Mouse (Mus musculus): ENCODE measurements around the gene Cd248. TPM values are rescaled to one million over a fixed set of nuclear protein-coding genes. Genes with fewer than 3 reads are reported as not detected.
A peak's percentile ranks its signal among the peaks of the same experiment; 100 is the strongest.

Gene Cd248
- polyA plus RNA-seq, 1 experiment from 2014 or later, result 42.8 TPM

DNA sequence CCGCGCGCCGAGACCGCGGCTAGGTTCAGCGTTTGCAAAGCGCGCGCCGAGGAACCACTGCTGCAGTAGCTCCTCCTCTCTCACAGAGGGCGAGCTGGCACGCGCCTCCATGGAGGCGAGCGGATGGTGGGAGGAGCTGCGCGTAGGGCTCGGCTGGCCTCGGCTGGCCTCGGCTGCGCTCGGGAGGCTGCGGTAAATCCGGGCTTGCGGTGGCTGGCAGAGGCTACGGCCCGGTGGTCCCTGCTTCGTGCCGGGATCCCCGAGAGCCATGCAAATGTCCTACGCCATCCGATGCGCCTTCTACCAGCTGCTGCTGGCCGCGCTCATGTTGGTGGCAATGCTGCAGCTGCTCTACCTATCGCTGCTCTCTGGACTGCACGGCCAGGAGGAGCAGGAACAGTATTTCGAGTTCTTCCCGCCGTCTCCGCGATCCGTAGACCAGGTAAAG is 29.1 kb upstream of the Cd248 start, which contains the start of the genes B4gat1 and AC124502.3:
Gene B4gat1, plus strand, starts transcription at position 118 of the 448 bp plus-strand sequence.
Gene AC124502.3, plus strand, starts transcription at position 183 of the 448 bp plus-strand sequence.
- no peaks in the 10 kb centered on the region for H3K36me3 ChIP-seq (ENCODE audit: control insufficient read depth, insufficient read depth, low read length)
- H3K9me3 ChIP-seq (ENCODE audit: control insufficient read depth, low read length), result no peaks in the 10 kb centered on the region
- under 1% methylated on average over 44 of the region's 44 CpGs for WGBS
- peaks cover 27% of the 10 kb centered on the region for H3K4me1 ChIP-seq (ENCODE audit: control insufficient read depth, insufficient read depth, low read length)
- H3K27ac ChIP-seq (ENCODE audit: low read length), result peak within 1 kb of the TSS; percentile 68
- peak; percentile 88 for ATAC-seq
- H3K27me3 ChIP-seq (replicated peaks; ENCODE audit: control insufficient read depth, insufficient read depth, low read length), result no peaks in the 10 kb centered on the region
- peak within 1 kb of the TSS; percentile 91 for H3K9ac ChIP-seq (ENCODE audit: low read depth, low read length)
- peak within 1 kb of the TSS; percentile 98 for H3K4me2 ChIP-seq (ENCODE audit: low read depth, low read length)
- peak within 1 kb of the TSS; percentile 80 for H3K4me3 ChIP-seq (ENCODE audit: low read length)

DNA sequence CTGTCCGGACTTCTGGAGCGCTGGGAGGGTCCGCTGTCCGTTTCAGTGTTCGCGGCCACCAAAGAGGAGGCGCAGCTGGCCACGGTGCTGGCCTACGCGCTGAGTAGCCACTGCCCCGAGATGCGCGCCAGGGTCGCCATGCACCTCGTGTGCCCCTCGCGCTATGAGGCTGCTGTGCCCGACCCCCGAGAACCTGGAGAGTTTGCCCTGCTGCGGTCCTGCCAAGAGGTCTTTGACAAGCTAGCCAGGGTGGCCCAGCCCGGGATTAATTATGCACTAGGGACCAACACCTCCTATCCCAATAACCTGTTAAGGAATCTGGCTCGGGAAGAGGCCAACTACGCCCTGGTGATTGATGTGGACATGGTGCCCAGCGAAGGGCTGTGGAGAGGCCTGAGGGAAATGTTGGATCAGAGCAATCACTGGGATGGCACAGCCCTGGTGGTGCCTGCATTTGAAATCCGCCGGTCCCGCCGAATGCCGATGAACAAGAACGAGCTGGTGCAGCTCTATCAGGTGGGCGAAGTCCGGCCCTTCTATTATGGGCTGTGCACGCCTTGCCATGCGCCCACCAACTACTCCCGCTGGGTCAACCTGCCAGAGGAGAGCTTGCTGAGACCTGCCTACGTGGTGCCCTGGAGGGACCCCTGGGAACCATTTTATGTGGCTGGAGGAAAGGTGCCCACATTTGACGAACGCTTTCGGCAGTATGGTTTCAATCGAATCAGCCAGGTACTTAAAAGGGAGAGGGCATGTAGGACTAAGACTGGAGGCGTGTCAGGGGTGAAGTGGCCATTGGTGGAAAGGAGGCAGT is 28.4 kb upstream of the Cd248 start:
- ATAC-seq, result peak; percentile 12; the same call in 1 of the 2 replicates

DNA sequence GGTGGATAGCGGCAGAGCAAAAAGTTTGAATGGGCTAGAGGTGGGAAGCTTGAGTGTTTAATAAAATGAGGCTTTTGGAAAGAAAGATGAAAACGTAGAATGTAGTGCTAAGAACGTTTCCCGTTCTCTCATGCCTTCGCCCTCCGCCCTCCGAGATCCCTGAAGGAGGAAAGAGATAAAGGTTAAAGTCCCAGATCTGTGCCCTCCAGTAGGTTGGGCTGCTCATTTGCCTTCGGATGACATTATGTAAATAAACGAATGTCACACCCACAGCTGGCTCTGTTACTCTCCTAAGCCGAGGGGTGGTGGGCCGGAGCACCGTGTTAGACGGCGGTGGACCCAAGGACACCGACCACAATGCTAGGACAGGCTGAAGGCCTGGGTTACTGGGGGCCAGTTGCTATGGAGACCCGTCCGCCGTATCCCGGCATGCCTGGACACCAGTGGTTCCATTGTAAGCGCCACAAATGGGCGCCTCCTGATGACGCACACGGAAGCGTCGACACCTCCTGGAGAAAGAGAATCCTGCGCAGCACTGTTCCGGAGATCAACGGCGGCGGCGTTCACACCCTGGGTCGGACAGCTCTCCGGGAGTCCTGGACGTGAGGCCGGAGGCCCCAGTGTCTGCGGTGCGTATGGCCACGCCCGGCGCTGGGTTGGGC is 26.9 kb upstream of the Cd248 start, which contains the start of gene Brms1:
Gene Brms1, plus strand, starts transcription at position 493 of the 662 bp plus-strand sequence.
- Histone ChIP-seq H3K4me1 (ENCODE audit: control insufficient read depth, insufficient read depth, low read length) (peaks cover 27% of the 10 kb centered on the region), H3K9me3 (ENCODE audit: control insufficient read depth, low read length) (no peaks in the 10 kb centered on the region), H3K4me2 (ENCODE audit: low read depth, low read length) (peak within 1 kb of the TSS; percentile 98), H3K27ac (ENCODE audit: low read length) (peak within 1 kb of the TSS; percentile 74), H3K9ac (ENCODE audit: low read depth, low read length) (peak within 1 kb of the TSS; percentile 91), H3K36me3 (ENCODE audit: control insufficient read depth, insufficient read depth, low read length) (no peaks in the 10 kb centered on the region), H3K27me3 (replicated peaks; ENCODE audit: control insufficient read depth, insufficient read depth, low read length) (no peaks in the 10 kb centered on the region), H3K4me3 (ENCODE audit: low read length) (peak within 1 kb of the TSS; percentile 83)
- WGBS, result 3% methylated on average over 40 of the region's 40 CpGs
- ATAC-seq, result peak; percentile 82

More for the DNA sequence above, 28.4 kb upstream of the Cd248 start:
- Histone ChIP-seq H3K9ac (ENCODE audit: low read depth, low read length) (peak overlapping the region; percentile 91), H3K9me3 (ENCODE audit: control insufficient read depth, low read length) (no peaks in the 10 kb centered on the region), H3K4me3 (ENCODE audit: low read length) (peak overlapping the region; percentile 80), H3K27ac (ENCODE audit: low read length) (peak overlapping the region; percentile 68), H3K27me3 (replicated peaks; ENCODE audit: control insufficient read depth, insufficient read depth, low read length) (no peaks in the 10 kb centered on the region), H3K36me3 (ENCODE audit: control insufficient read depth, insufficient read depth, low read length) (no peaks in the 10 kb centered on the region), H3K4me2 (ENCODE audit: low read depth, low read length) (peak overlapping the region; percentile 98), H3K4me1 (ENCODE audit: control insufficient read depth, insufficient read depth, low read length) (peaks cover 27% of the 10 kb centered on the region)
- WGBS, result 10% methylated on average over 41 of the region's 41 CpGs

DNA sequence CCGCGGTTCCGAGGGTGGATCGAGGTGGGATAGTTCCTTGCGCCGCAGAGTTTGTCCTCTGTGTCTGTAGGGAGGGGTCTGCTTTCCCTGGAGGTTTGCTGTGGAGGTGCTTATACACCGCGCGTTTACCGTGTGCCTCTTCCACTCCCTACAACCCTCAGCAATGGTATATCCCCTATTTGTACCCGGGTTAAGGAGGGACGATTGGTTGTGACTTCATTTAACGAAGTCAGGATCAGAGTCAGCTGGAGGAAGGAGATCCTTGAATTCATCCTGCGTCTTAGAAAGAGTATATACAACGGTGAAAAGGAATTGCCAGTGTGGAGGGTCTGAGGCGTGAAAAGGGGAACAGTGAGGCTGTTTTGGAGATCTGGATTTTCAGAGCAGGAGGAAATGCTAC is 26.3 kb upstream of the Cd248 start:
- no peaks in the 10 kb centered on the region for H3K9me3 ChIP-seq (ENCODE audit: control insufficient read depth, low read length)
- H3K27me3 ChIP-seq (replicated peaks; ENCODE audit: control insufficient read depth, insufficient read depth, low read length), result no peaks in the 10 kb centered on the region
- peak overlapping the region; percentile 83 for H3K4me3 ChIP-seq (ENCODE audit: low read length)
- peak overlapping the region; percentile 74 for H3K27ac ChIP-seq (ENCODE audit: low read length)
- peak overlapping the region; percentile 98 for H3K4me2 ChIP-seq (ENCODE audit: low read depth, low read length)
- ATAC-seq, result peak; percentile 12; the same call in 1 of the 2 replicates
- no peaks in the 10 kb centered on the region for H3K36me3 ChIP-seq (ENCODE audit: control insufficient read depth, insufficient read depth, low read length)
- 2% methylated on average over 16 of the region's 16 CpGs for WGBS
- peaks cover 27% of the 10 kb centered on the region for H3K4me1 ChIP-seq (ENCODE audit: control insufficient read depth, insufficient read depth, low read length)
- H3K9ac ChIP-seq (ENCODE audit: low read depth, low read length), result peak overlapping the region; percentile 91

DNA sequence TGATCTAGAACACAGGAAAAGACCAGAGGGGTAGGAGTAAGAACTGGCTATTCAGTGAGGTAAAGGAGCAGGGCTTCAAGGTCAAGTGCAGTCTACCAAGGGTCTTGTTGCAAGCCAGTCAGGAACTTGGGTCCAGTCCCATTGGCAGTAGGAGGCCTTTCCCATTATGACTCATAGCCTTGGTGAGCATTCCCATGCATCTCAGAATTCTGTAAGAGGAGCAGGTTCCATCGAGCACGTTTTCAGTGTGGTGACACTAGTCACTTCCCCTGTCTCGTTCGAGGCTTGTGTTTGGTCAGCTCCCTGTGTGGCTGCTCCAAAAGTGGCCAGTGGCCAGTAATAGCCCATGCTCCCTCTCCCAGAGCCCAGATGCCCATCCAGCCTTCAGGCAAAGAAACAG is 22.3 kb upstream of the Cd248 start:
- no peak overlapping the region for H3K9ac ChIP-seq (ENCODE audit: low read depth, low read length)
- no peak overlapping the region for H3K4me3 ChIP-seq (ENCODE audit: low read length)
- H3K4me2 ChIP-seq (ENCODE audit: low read depth, low read length), result no peak overlapping the region
- WGBS, result 78% methylated on average over 4 of the region's 4 CpGs
- no peak overlapping the region for H3K27ac ChIP-seq (ENCODE audit: low read length)
- no peaks in the 10 kb centered on the region for H3K27me3 ChIP-seq (replicated peaks; ENCODE audit: control insufficient read depth, insufficient read depth, low read length)
- no peak for ATAC-seq
- H3K9me3 ChIP-seq (ENCODE audit: control insufficient read depth, low read length), result no peaks in the 10 kb centered on the region
- peaks cover 14% of the 10 kb centered on the region for H3K4me1 ChIP-seq (ENCODE audit: control insufficient read depth, insufficient read depth, low read length)
- no peaks in the 10 kb centered on the region; the same call in 1 of the 2 replicates for H3K36me3 ChIP-seq (ENCODE audit: control insufficient read depth, insufficient read depth, low read length)

DNA sequence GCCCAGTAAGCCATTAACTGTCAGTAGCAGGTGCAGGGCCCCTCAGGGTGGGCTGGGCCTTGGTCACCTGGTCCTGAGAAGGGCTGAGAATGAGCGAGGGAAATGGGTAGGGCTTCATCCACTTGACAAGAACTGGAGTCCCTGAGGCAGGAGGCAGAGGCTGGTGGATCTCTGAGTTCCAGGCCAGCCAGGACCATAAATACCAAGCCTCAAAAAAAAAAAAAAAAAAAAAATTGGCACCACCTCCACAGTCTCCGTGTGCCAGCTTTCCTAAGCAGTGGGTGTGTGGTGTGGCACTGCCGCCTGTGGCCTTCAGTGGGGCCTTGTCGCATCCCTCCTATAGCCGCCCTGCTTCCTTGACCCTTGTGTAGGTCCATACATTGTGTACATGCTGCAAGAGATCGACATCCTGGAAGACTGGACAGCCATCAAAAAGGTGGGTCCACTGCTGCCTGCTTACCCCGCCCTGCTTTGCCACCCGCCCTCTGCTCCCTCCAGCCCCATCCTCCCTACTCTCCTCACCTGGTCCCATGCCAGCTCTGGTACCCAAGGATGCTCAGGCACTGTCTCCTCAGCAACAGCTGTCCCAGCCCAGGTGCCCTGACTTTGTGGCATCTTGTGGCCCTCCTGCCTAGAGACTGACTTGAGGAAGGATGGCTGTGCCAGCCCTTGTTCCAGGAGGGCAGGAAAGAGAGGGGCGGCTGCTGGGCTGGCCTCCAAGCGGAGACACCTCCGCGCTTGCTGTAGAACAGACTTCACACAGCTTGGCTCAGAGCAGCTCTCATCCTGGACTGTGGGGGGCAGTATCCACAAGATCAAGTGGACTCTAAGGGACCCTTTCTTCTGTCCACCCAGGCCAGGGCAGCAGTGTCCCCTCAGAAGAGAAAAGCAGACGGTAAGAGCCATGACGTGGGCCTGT is 19.5 kb upstream of the Cd248 start:
- Histone ChIP-seq H3K9me3 (ENCODE audit: control insufficient read depth, low read length) (no peaks in the 10 kb centered on the region), H3K4me2 (ENCODE audit: low read depth, low read length) (no peak overlapping the region), H3K36me3 (ENCODE audit: control insufficient read depth, insufficient read depth, low read length) (no peaks in the 10 kb centered on the region; the same call in 1 of the 2 replicates), H3K4me1 (ENCODE audit: control insufficient read depth, insufficient read depth, low read length) (peaks cover 16% of the 10 kb centered on the region), H3K27me3 (replicated peaks; ENCODE audit: control insufficient read depth, insufficient read depth, low read length) (peaks cover 9% of the 10 kb centered on the region; the same call in 1 of the 2 replicates), H3K4me3 (ENCODE audit: low read length) (no peak overlapping the region), H3K9ac (ENCODE audit: low read depth, low read length) (no peak overlapping the region), H3K27ac (ENCODE audit: low read length) (no peak overlapping the region)
- no peak for ATAC-seq
- 85% methylated on average over 14 of the region's 14 CpGs for WGBS

DNA sequence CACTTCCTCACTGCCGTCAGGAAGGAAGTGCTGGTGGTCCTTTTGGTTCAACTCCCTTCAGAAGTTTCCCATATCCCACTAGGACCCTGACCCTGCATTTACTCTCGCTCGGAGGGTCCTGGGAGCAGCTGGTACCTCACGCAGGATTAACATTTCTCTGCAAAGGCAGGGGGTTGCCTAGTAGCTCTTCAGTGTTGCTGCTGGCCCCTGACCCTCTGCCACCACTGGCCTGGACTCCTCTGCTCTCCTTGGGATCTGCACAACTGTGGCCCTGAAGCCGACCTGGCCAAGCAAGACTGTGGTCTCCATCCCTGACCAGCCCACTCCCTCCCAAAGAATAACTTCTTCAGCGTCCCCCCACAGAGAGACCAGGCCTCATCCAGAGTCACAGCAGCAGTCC is 18.6 kb upstream of the Cd248 start:
- H3K27ac ChIP-seq (ENCODE audit: low read length), result no peak overlapping the region
- H3K4me2 ChIP-seq (ENCODE audit: low read depth, low read length), result no peak overlapping the region
- no peak overlapping the region for H3K4me3 ChIP-seq (ENCODE audit: low read length)
- no peaks in the 10 kb centered on the region; the same call in 1 of the 2 replicates for H3K36me3 ChIP-seq (ENCODE audit: control insufficient read depth, insufficient read depth, low read length)
- no peak for ATAC-seq
- H3K4me1 ChIP-seq (ENCODE audit: control insufficient read depth, insufficient read depth, low read length), result peaks cover 16% of the 10 kb centered on the region
- no peak overlapping the region for H3K9ac ChIP-seq (ENCODE audit: low read depth, low read length)
- H3K9me3 ChIP-seq (ENCODE audit: control insufficient read depth, low read length), result no peaks in the 10 kb centered on the region
- peaks cover 9% of the 10 kb centered on the region; the same call in 1 of the 2 replicates for H3K27me3 ChIP-seq (replicated peaks; ENCODE audit: control insufficient read depth, insufficient read depth, low read length)
- 90% methylated on average over 6 of the region's 6 CpGs for WGBS

DNA sequence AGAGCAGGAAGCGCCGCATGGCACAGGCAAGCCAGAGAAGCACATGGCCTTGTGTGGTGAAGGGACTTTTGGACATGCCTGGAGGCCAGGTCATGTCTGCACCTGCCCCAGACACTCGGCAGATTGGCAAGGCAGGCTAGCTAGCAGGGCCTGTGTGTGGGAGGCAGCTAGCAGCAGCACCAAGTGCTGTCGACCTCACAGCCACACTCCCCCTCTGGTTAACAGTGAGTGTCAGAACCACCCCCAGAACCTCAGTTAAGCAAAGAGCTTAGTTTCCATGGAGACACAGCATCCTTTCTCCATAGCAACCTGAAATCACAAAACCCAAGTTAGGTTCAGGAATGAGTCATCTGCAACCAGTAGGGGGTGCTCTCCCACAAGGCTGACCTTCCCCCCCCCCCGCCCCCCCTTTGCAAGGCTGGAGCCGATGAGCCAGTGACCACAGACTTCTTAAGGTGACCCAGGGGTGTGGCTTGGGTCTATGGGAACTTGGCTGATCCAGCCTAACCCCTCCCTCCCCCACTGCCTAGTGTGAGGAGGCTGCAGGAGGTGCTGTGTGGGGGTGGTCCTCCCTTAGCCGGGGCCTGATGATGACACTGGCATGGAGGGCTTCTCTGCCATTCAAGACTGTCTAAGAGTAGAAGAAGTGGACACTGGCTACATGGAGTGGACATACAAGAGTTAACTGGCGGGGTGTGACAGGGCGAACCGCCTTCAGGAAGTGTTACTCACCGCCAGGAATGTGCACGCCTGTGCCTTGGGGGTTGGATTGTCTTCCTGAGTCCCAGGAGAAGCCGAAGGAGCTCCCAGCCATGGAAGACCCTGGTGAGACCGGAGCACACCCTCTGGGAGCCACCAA is 17.6 kb upstream of the Cd248 start, which contains the start of gene Rin1:
Gene Rin1, plus strand, starts transcription at position 435 of the 859 bp plus-strand sequence.
- H3K4me3 ChIP-seq (ENCODE audit: low read length), result peak within 1 kb of the TSS; percentile 47
- ATAC-seq, result peak; percentile 84
- no peaks in the 10 kb centered on the region; the same call in 1 of the 2 replicates for H3K36me3 ChIP-seq (ENCODE audit: control insufficient read depth, insufficient read depth, low read length)
- peak within 1 kb of the TSS; percentile 59 for H3K9ac ChIP-seq (ENCODE audit: low read depth, low read length)
- H3K9me3 ChIP-seq (ENCODE audit: control insufficient read depth, low read length), result no peaks in the 10 kb centered on the region
- H3K27ac ChIP-seq (ENCODE audit: low read length), result peak within 1 kb of the TSS; percentile 63; the same call in 1 of the 2 replicates
- WGBS, result 19% methylated on average over 14 of the region's 14 CpGs
- peaks cover 9% of the 10 kb centered on the region; the same call in 1 of the 2 replicates for H3K27me3 ChIP-seq (replicated peaks; ENCODE audit: control insufficient read depth, insufficient read depth, low read length)
- peak within 1 kb of the TSS; percentile 68 for H3K4me2 ChIP-seq (ENCODE audit: low read depth, low read length)
- peaks cover 16% of the 10 kb centered on the region for H3K4me1 ChIP-seq (ENCODE audit: control insufficient read depth, insufficient read depth, low read length)
